Mouse (Mus musculus): Measurements from ENCODE around the gene Adam19.
A peak's percentile ranks its signal among the peaks of the same experiment; 100 is the strongest.

Adam19 gene

GRCm38 (mm10) chr11:46097062-46097461 is 41.3 kb downstream of the Adam19 start:
- no peak for DNase-seq (ENCODE audit: low read depth)

- DNase-seq (ENCODE audit: low read depth) = no peak
Observed at GRCm38 (mm10) chr11:46102107-46102506, 46.3 kb downstream of the Adam19 start.

- no peak for DNase-seq (ENCODE audit: low read depth)
Observed at GRCm38 (mm10) chr11:46107046-46107445, 51.3 kb downstream of the Adam19 start.

GRCm38 (mm10) chr11:46109206-46109605 is 53.4 kb downstream of the Adam19 start:
- DNase-seq (ENCODE audit: low read depth) = no peak

GRCm38 (mm10) chr11:46110156-46110944 is 54.6 kb downstream of the Adam19 start:
- no peak for DNase-seq (ENCODE audit: low read depth)

GRCm38 (mm10) chr11:46110945-46111287 is 55.1 kb downstream of the Adam19 start:
- no peak for DNase-seq (ENCODE audit: low read depth)

- no peak for DNase-seq (ENCODE audit: low read depth)
Observed at GRCm38 (mm10) chr11:46113211-46113610, 57.4 kb downstream of the Adam19 start.

- DNase-seq (ENCODE audit: low read depth) = no peak
Observed at GRCm38 (mm10) chr11:46114221-46114620, 58.4 kb downstream of the Adam19 start.

GRCm38 (mm10) chr11:46115011-46115410 is 59.2 kb downstream of the Adam19 start:
- DNase-seq (ENCODE audit: low read depth) = no peak

- DNase-seq (ENCODE audit: low read depth) = peak; percentile 75
Observed at GRCm38 (mm10) chr11:46115411-46116173, 59.8 kb downstream of the Adam19 start.

- DNase-seq (ENCODE audit: low read depth) = peak; percentile 85
Observed at GRCm38 (mm10) chr11:46116510-46116909, 60.7 kb downstream of the Adam19 start.

- no peak for DNase-seq (ENCODE audit: low read depth)
Observed at GRCm38 (mm10) chr11:46119624-46120023, 63.8 kb downstream of the Adam19 start.

- no peak for DNase-seq (ENCODE audit: low read depth)
Observed at GRCm38 (mm10) chr11:46120084-46120483, 64.3 kb downstream of the Adam19 start.

- DNase-seq (ENCODE audit: low read depth) = no peak
Observed at GRCm38 (mm10) chr11:46121666-46122065, 65.9 kb downstream of the Adam19 start.

- no peak for DNase-seq (ENCODE audit: low read depth)
Observed at GRCm38 (mm10) chr11:46122875-46123274, 67.1 kb downstream of the Adam19 start.

GRCm38 (mm10) chr11:46123328-46123866 is 67.6 kb downstream of the Adam19 start:
- peak; percentile 32 for DNase-seq (ENCODE audit: low read depth)

- no peak for DNase-seq (ENCODE audit: low read depth)
Observed at GRCm38 (mm10) chr11:46125093-46125834, 69.5 kb downstream of the Adam19 start.

GRCm38 (mm10) chr11:46125835-46126229 is 70.0 kb downstream of the Adam19 start:
- no peak for DNase-seq (ENCODE audit: low read depth)

- no peak for DNase-seq (ENCODE audit: low read depth)
Observed at GRCm38 (mm10) chr11:46126317-46126716, 70.5 kb downstream of the Adam19 start.

- no peak for DNase-seq (ENCODE audit: low read depth)
Observed at GRCm38 (mm10) chr11:46126827-46127410, 71.1 kb downstream of the Adam19 start.

- DNase-seq (ENCODE audit: low read depth) = peak; percentile 46
Observed at GRCm38 (mm10) chr11:46127621-46128547, 72.1 kb downstream of the Adam19 start.
